Mouse (Mus musculus) heart, embryonic 14.5 days (tissue): ENCODE measurements at regions not wholly inside any gene's neighbourhood (a gene's known extent, or its start where the extent isn't known, plus 50 kb on each side); places are given as distances from the start of the nearest gene placed in this dataset.

Experiments
- ATAC-seq: fragments of 200-750 bp; cut with Nextera tagmentation; 2 replicates; pipeline ENCODE4 v1.8.0; 2017; ENCODE audit warnings: low read depth, moderate TSS enrichment; ENCODE audit not compliant: insufficient number of reproducible peaks, insufficient read depth, low FRiP score
- H3K27ac ChIP-seq, 2 experiments: fragments of 200-500 bp in 1 of 2; fragments of 300-500 bp in 1 of 2; sonication (generic) in 1 of 2; replicated peaks in 1 of 2; 2 replicates each; pipeline ENCODE4 v1.5.1; 2012 to 2014; ENCODE audit warnings: low read depth in 2 of 2, low read length in 2 of 2, control low read depth in 1 of 2, mild to moderate bottlenecking in 1 of 2, mixed read lengths in 1 of 2; ENCODE audit not compliant: control insufficient read depth in 1 of 2, insufficient read depth in 1 of 2
- H3K27me3 ChIP-seq: fragments of 300-500 bp; sonication (generic); 2 replicates; pipeline ENCODE4 v1.6.1; 2014; ENCODE audit warnings: mild to moderate bottlenecking, low read length, control low read depth; ENCODE audit not compliant: control insufficient read depth, insufficient read depth
- H3K36me3 ChIP-seq: fragments of 300-500 bp; sonication (generic); 2 replicates; pipeline ENCODE4 v1.6.1; 2014; ENCODE audit warnings: mild to moderate bottlenecking, control low read depth, low read length, mixed read lengths; ENCODE audit not compliant: control insufficient read depth, insufficient read depth
- H3K4me1 ChIP-seq, 2 experiments: fragments of 200-500 bp in 1 of 2; fragments of 300-500 bp in 1 of 2; sonication (generic) in 1 of 2; 2 replicates each; pipeline ENCODE4 v1.6.1; 2012 to 2014; ENCODE audit warnings: low read length in 2 of 2, control low read depth in 1 of 2, mixed read lengths in 1 of 2; ENCODE audit not compliant: control insufficient read depth in 2 of 2, insufficient read depth in 2 of 2
- H3K4me2 ChIP-seq: fragments of 300-500 bp; sonication (generic); 2 replicates; pipeline ENCODE4 v1.6.1; 2014; ENCODE audit warnings: mild to moderate bottlenecking, low read length
- H3K4me3 ChIP-seq, 2 experiments: fragments of 200-500 bp in 1 of 2; fragments of 300-500 bp in 1 of 2; sonication (generic) in 1 of 2; 2 replicates each; pipeline ENCODE4 v1.5.1; 2012 to 2014; ENCODE audit warnings: low read length in 2 of 2, mild to moderate bottlenecking in 2 of 2, control low read depth in 1 of 2, low read depth in 1 of 2, moderate library complexity in 1 of 2; ENCODE audit not compliant: control insufficient read depth in 1 of 2, insufficient read depth in 1 of 2
- H3K9ac ChIP-seq: fragments of 300-500 bp; sonication (generic); 2 replicates; pipeline ENCODE4 v1.6.1; 2014; ENCODE audit warnings: mild to moderate bottlenecking, low read length
- H3K9me3 ChIP-seq: fragments of 300-500 bp; sonication (generic); 2 replicates; pipeline ENCODE4 v1.6.1; 2016; ENCODE audit warnings: low read length, control low read depth; ENCODE audit not compliant: control insufficient read depth
- WGBS: fragments of 180-500 bp; shearing (Covaris S2); extraction: QIAGEN DNeasy Blood & Tissue Kit; methylation state at CpG from one replicate; pipeline ENCODE4 v1.1.7; 2014; 5-methylcytosine and 5-hydroxymethylcytosine counted together

DNA sequence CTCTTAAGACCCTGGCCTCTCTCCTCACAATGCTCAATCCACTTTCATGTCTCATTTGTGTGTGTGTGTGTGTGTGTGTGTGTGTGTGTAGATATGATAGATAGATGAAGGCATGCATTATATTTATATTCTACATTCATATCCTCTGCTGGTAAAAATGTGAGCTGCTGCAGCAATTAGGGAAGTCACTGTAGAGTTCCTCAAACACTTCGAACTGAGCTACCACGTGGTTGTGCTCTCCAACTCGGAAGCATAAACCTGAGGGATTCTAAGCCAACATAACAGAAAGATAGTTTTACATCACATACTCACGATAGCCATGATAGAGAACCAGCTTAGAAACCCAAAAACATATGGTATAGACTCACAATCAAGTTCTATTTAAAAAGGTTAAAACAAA, 565.5 kb upstream of the B3galt2 start:
- no peak overlapping the region for H3K9ac ChIP-seq
- H3K9me3 ChIP-seq, result no peaks in the 10 kb centered on the region
- H3K4me2 ChIP-seq, result no peak overlapping the region
- H3K4me3 ChIP-seq, result no peak overlapping the region
- H3K27me3 ChIP-seq, result no peaks in the 10 kb centered on the region
- 80% methylated on average over 4 of the region's 4 CpGs for WGBS
- no peak for ATAC-seq
- H3K27ac ChIP-seq, result no peak overlapping the region
- H3K4me1 ChIP-seq, result no peaks in the 10 kb centered on the region
- no peaks in the 10 kb centered on the region for H3K36me3 ChIP-seq

DNA sequence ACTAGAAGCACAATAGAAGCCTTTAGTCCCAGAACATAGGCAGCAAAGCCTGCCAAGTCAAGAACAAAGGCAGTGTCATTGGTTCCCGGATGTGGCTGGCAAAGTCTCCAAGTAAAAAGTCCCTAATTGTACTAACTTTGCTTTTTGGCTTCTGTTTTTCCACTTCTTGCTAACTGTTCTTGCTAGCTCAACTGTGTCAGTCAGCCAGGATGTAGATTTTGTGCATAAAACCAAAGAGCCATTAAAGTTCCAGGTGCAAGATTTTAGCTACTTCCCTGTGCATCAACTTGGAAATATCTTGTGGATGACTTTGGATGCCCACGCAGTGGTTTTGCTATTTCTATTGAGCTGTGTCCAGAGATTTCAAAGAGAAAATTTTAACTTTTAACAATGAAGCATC, 560.0 kb upstream of the B3galt2 start:
- no peaks in the 10 kb centered on the region for H3K27me3 ChIP-seq
- H3K27ac ChIP-seq, result no peak overlapping the region
- no peaks in the 10 kb centered on the region for H3K9me3 ChIP-seq
- ATAC-seq, result no peak
- 88% methylated on average over 2 of the region's 2 CpGs for WGBS
- H3K36me3 ChIP-seq, result no peaks in the 10 kb centered on the region
- H3K4me2 ChIP-seq, result no peak overlapping the region
- no peak overlapping the region for H3K9ac ChIP-seq
- H3K4me1 ChIP-seq, result no peaks in the 10 kb centered on the region
- H3K4me3 ChIP-seq, result no peak overlapping the region

DNA sequence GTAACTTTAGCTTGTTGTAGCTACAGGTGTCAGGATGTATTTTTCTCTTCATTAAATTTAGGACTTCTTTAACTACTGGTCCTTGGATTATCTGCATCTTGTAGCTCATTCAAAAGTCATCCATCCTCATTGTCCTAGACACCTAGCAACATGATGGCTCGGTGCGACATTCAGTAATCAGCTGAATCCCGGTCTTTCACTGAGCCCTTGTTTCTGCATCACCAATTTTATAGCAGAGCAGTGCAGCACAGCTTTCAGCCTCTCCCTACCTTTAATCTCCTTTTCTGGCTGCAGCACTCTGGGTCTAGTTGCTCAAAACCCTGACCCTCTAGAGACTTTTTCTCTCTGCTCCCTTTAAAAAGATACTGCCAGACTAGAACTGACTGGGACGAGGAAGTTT, 543.6 kb upstream of the B3galt2 start:
- Histone ChIP-seq H3K4me2 (no peak overlapping the region), H3K27ac (no peak overlapping the region), H3K9ac (no peak overlapping the region), H3K4me1 (no peaks in the 10 kb centered on the region), H3K4me3 (no peak overlapping the region), H3K9me3 (no peaks in the 10 kb centered on the region), H3K36me3 (no peaks in the 10 kb centered on the region), H3K27me3 (no peaks in the 10 kb centered on the region)
- WGBS, result 84% methylated on average over 4 of the region's 4 CpGs
- no peak for ATAC-seq

DNA sequence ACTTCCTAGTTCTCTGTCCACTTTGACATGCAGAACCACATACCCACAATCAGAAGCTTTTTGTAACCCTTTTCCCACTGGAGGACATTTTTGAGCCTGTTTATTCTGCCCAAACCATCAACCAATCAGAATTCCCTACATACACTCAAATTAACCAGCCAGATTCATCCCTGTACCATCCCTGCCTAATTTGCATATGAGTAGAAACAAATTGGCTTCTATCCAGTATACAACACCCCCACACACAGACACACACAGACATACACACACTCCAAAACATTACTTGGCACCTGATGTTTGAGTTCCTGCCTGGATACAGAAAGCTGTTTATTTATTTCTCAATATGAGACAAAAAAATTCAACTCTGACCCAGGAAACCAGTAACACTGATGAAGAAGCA, 542.2 kb upstream of the B3galt2 start:
- no peak overlapping the region for H3K4me3 ChIP-seq
- H3K4me1 ChIP-seq, result no peaks in the 10 kb centered on the region
- H3K27me3 ChIP-seq, result no peaks in the 10 kb centered on the region
- H3K27ac ChIP-seq, result no peak overlapping the region
- no peaks in the 10 kb centered on the region for H3K9me3 ChIP-seq
- no peak for ATAC-seq
- H3K4me2 ChIP-seq, result no peak overlapping the region
- no peaks in the 10 kb centered on the region for H3K36me3 ChIP-seq
- H3K9ac ChIP-seq, result no peak overlapping the region

DNA sequence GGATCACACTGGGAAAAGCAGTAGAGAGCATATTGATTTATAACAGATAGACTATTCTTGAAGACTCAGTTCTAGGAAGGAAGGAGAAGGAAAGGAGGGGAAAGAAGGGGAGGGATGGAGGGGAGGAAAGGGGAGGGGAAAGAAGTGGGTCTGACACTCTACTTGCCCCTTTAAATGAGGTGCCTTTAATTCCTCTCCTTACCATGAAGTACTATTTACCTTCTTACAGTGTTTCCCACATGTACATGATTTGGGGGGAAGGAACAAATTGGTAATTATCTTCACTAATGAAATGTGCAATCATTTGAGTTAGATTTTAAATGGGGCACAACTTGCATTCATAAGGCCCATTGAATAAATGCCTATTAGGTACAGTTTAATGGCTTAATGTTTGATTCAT, 518.3 kb upstream of the B3galt2 start:
- no peak overlapping the region for H3K27ac ChIP-seq
- no peaks in the 10 kb centered on the region for H3K4me1 ChIP-seq
- H3K9ac ChIP-seq, result no peak overlapping the region
- H3K4me2 ChIP-seq, result no peak overlapping the region
- H3K4me3 ChIP-seq, result no peak overlapping the region
- H3K9me3 ChIP-seq, result no peaks in the 10 kb centered on the region
- H3K27me3 ChIP-seq, result no peaks in the 10 kb centered on the region
- ATAC-seq, result no peak
- H3K36me3 ChIP-seq, result no peaks in the 10 kb centered on the region

DNA sequence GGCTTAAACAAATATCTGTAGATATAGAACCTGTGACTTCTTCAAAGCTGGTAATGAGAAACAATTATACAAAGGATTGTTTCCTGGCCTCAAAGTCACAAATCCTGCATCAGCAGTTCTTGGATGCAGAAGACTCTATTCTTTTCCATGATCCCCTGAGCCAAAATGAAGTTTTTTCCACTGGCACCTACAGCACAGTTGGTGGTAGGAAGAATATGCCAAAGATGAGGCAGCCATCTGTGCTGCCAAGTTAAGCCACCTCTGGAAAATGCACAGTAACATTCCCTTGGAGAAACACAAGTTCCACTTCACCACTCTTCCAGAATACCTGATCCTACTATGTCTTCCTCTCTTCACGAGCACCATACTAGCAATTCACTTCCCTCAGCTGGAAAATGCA, 510.2 kb upstream of the B3galt2 start:
- WGBS, result 77% methylated on average over 1 of the region's 1 CpGs
- no peak overlapping the region for H3K27ac ChIP-seq
- H3K4me1 ChIP-seq, result no peaks in the 10 kb centered on the region
- H3K36me3 ChIP-seq, result no peaks in the 10 kb centered on the region
- no peak overlapping the region for H3K9ac ChIP-seq
- ATAC-seq, result no peak
- H3K9me3 ChIP-seq, result no peaks in the 10 kb centered on the region; the same call in 1 of the 2 replicates
- no peak overlapping the region for H3K4me2 ChIP-seq
- no peaks in the 10 kb centered on the region for H3K27me3 ChIP-seq
- H3K4me3 ChIP-seq, result no peak overlapping the region

DNA sequence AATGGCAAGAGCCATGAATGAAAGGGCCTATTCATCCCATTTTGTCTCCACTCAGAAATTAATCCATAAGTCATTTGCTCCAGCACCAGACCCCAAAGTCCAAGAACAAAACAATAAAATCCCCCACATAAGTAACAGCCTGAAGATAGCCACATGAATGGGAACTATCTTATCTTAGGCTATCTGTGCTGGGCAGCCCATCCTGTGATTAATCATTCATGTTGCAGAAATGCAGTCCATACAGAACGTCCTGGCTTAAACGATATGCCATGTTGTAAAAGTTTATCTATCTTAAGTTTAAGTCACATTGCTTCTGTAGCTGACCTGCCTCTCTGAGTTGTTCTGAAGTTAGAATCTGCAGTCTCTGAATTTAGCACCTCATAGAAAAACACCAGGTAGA, 507.7 kb upstream of the B3galt2 start:
- H3K27ac ChIP-seq, result no peak overlapping the region
- no peaks in the 10 kb centered on the region for H3K36me3 ChIP-seq
- H3K4me3 ChIP-seq, result no peak overlapping the region
- WGBS, result 81% methylated on average over 2 of the region's 2 CpGs
- no peaks in the 10 kb centered on the region; the same call in 1 of the 2 replicates for H3K9me3 ChIP-seq
- H3K4me1 ChIP-seq, result no peaks in the 10 kb centered on the region
- ATAC-seq, result no peak
- H3K27me3 ChIP-seq, result no peaks in the 10 kb centered on the region
- no peak overlapping the region for H3K9ac ChIP-seq
- H3K4me2 ChIP-seq, result no peak overlapping the region

DNA sequence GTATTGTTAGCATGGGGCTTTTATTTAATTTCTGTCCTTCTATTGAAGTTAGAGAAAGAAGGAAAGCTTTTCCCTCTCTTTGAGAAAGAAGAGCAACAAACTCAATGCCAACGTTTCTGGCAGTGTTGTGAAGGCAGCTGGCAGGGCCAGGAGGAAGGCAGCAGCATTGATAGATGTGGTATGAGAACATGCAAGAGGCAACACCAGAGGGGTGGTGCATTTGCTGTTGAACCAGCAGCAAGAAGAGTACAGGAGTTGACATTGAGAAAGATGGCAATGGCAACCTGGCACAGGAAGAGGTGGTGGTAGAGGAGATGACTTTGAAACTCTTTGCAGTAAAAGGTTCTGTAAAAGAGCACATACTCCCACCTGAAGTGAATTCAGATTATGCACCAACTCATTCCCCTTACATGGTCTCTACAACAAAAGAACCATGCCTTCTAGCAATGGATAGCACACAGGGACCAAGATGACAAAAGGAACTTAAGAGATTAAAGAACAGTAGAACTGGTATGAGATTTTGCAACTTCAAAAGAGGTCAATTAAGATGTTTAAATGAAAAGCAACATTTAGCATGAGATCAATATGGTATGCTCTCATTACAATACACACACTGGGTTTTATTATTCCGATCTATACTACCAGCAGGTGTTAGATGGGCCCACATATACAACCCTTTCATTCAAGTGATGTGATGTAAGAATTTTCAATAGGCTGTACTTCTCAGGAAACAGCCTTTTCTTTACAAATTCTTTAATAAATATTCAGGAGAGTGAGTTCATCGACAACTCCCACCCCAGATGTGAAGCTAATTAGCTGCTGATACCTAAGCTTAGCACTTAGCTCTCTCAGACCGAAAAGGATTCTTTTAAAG, 495.1 kb upstream of the B3galt2 start:
- 56% methylated on average over 4 of the region's 4 CpGs for WGBS
- Histone ChIP-seq H3K27me3 (no peaks in the 10 kb centered on the region), H3K4me3 (no peak overlapping the region), H3K36me3 (no peaks in the 10 kb centered on the region), H3K4me1 (no peaks in the 10 kb centered on the region), H3K4me2 (no peak overlapping the region), H3K9me3 (no peaks in the 10 kb centered on the region), H3K9ac (no peak overlapping the region), H3K27ac (no peak overlapping the region)
- no peak for ATAC-seq
